Mouse (Mus musculus) testis, postnatal 10 days (tissue): ENCODE data around the gene Ldhc.
"Not testable (repeated sequence)": the region's sequence is repeated elsewhere in the genome, so short reads cannot be mapped to it uniquely, and the experiment has no call there.

Experiments used
- DNase-seq: peaks from one replicate; pipeline ENCODE4 v3.0.0; 2021; ENCODE audit warnings: low spot score

Gene Ldhc

DNA sequence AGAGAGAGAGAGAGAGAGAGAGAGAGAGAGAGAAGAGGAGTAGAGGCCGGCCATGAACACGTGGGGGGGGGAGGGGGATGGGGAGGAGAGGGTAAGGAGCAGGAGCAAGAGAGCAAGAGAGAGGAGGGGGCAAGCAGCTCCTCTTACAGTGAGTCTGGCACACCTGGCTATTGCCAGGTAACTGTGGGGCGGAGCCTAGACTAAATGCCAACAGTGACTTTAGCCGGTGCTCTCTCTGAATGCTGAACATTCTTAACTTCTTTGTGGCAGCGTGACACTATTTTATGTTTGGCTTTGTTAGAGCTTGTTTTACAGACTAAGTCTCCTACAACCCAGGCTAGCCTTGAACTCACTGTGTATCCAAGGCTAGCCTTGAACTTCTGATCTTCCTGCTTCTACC, 18.7 kb upstream of the Ldhc start:
- DNase-seq, result no peak

DNA sequence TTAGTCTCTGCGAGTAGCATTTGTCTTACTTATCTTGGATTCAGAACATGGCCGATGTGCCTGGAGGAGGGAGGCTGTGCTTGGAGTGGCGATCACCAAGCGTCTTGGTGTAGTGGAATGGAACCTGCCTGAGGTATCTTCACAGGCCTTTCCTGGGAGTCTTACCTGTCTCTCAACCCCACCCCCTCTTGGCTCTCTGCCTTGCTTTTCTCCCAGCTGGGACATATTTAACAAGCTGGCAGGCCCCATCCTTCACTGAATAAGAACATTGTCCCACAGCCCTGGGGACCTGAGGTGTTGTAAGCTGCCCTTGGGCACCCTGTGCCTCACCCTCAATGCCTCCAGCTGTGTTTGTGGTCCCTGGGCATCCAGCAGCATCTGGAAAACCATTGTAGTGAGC, 17.4 kb upstream of the Ldhc start:
- DNase-seq, result no peak

DNA sequence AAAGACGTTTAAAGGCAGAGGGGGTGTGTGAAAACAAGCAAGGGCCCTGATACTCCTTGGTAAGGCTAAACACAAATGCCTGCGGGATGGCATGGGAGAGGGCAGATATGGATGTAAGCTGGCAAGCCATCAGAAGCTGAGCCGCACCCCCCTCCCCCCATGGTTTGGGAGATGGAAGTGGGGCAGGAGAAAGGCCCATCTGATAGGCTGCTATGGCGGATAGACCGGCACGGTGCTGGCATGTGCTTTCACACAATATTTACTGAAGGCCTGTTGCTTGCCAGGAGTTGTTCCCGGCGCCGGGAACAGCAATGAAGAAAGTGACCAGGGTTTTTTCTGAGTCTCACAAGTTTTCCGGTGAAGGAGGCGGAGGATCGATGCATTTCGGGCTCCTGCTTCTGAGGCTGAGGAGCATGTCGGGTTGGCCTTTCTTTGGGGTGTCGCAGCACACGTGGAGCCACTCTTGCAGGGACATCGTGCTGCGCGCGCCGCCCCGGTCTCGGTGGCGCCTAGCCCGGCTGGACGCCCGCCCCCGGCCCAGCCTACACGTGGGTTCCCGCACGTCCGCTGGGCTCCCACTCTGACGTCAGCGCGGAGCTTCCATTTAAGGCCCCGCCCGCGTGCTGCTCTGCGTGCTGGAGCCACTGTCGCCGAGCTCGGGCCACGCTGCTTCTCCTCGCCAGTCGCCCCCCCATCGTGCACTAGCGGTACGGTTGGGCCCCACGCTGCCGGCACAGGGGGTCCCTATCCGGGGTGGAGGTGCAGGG, 15.6 kb upstream of the Ldhc start:
- peak; percentile 94 for DNase-seq

GRCm38 (mm10) chr7:46845978-46846485, 15.0 kb upstream of the Ldhc start:
- no peak for DNase-seq

- DNase-seq, result peak; percentile 60
Observed at GRCm38 (mm10) chr7:46846486-46847244, 14.3 kb upstream of the Ldhc start.

DNA sequence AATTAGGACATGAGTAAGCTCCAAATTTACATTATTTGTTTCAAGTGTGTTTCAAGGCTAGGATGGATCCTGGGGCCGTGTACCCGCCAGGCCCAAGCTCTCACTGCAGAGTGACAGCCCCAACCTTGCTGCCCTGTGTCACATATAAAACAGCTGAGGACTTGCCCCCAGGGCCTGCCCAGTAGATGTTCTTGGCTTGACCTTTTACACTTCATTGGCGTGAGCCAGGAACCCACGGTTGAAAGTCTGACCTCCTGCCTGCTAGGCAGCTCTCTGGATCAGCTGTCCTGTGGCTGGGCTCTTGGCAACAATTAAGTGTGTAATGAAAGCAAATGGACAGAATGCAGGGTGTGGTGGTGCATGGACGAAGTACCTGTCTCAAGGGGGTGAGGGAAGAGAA, 11.7 kb upstream of the Ldhc start:
- DNase-seq, result no peak

DNA sequence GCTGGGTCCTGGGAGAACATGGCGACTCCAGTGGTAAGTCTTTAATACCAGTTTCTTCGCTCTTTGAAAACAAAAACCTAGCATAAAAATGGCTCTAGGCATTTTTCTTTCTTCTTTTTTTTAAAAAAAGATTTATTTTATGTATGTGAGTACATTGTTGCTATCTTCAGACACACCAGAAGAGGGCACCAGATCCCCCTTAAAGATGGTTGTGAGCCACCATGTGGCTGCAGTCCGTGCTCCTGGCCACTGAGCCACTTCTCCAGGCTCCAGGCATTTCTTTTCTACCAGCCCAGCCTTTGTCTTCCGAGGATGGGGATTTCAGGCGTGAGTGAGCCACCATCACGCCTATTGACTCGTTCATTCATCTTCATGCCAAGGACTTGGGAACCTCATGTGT, 10.0 kb upstream of the Ldhc start:
- DNase-seq, result no peak

GRCm38 (mm10) chr7:46852666-46853065, 8.3 kb upstream of the Ldhc start:
- DNase-seq, result no peak

DNA sequence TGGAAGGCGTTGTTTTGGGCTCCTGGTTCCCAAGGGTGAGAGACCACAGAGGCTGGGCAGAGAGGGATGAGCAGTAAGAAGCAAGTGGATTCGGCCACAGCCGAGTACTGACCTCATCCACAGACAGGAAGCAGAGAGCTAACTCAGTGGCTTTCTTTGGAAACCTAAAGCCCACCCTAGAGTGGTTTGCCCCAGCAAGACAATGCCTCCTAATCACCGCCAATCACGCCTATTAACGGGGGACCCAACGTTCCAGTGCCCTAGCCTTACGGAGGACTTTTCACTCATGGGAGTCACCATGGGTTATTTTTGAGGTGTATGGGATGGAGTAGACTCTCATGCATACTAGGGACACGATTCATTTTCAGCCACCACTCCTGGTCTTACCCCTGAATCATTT, 7.6 kb upstream of the Ldhc start:
- no peak for DNase-seq

- no peak for DNase-seq
Observed at GRCm38 (mm10) chr7:46855866-46856560, 5.0 kb upstream of the Ldhc start.

GRCm38 (mm10) chr7:46857436-46857835, 3.6 kb upstream of the Ldhc start:
- no peak for DNase-seq

- no peak for DNase-seq
Observed at GRCm38 (mm10) chr7:46859031-46859430, 2.0 kb upstream of the Ldhc start.

DNA sequence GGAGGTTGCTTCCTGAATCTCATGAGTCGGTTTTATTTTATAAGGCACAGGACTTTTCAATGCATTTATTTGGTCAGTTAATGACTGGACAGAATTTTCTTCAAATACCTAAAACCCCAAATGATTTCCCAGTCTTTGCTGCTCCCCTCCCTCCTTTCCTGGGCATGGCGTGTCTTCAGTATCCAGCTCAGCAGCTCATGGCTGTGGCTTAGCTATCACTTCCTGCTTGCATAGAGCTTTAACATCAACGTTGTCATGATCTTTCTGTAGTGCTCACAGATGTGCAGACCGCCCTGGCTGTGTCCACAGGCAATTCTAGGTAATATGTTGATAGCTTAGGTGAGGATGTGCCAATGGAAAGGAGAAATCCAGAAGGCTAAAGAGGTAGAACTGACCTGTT, 11.0 kb downstream of the Ldhc start:
- DNase-seq, result no peak

- no peak for DNase-seq
Observed at GRCm38 (mm10) chr7:46876841-46877240, 15.8 kb downstream of the Ldhc start.

GRCm38 (mm10) chr7:46877255-46877654, 16.3 kb downstream of the Ldhc start:
- DNase-seq, result no peak

GRCm38 (mm10) chr7:46879851-46880250, 18.8 kb downstream of the Ldhc start:
- no peak for DNase-seq

GRCm38 (mm10) chr7:46880992-46881391, 20.0 kb downstream of the Ldhc start:
- DNase-seq, result no peak

- DNase-seq, result not testable (repeated sequence)
Observed at GRCm38 (mm10) chr7:46881941-46882340, 20.9 kb downstream of the Ldhc start.

GRCm38 (mm10) chr7:46883304-46883703, 22.3 kb downstream of the Ldhc start:
- DNase-seq, result no peak

GRCm38 (mm10) chr7:46895511-46895910, 34.5 kb downstream of the Ldhc start:
- DNase-seq, result no peak

GRCm38 (mm10) chr7:46899343-46899742, 38.3 kb downstream of the Ldhc start:
- no peak for DNase-seq

GRCm38 (mm10) chr7:46911250-46911649, 50.2 kb downstream of the Ldhc start:
- DNase-seq, result no peak

GRCm38 (mm10) chr7:46916376-46916775, 55.4 kb downstream of the Ldhc start:
- DNase-seq, result no peak
